Mouse (Mus musculus) kidney, embryonic 14.5 days (tissue): Measurements from ENCODE around the gene Prkrip1. TPM values are rescaled to one million over a fixed set of nuclear protein-coding genes. Genes with fewer than 3 reads are reported as not detected.
"Not testable (repeated sequence)": the region's sequence is repeated elsewhere in the genome, so short reads cannot be mapped to it uniquely, and the experiment has no call there.

ENCODE experiments used
- ATAC-seq: fragments of 200-750 bp; cut with Nextera tagmentation; 2 replicates; pipeline ENCODE4 v1.8.0; 2017; ENCODE audit warnings: moderate number of reproducible peaks, mild to moderate bottlenecking, moderate TSS enrichment, moderate library complexity; ENCODE audit not compliant: low FRiP score, low TSS enrichment
- H3K27ac ChIP-seq: fragments of 300-500 bp; sonication (generic); 2 replicates; pipeline ENCODE4 v1.5.1; 2014; ENCODE audit warnings: low read depth, mild to moderate bottlenecking, low read length, moderate library complexity, mixed read lengths
- H3K27me3 ChIP-seq: fragments of 300-500 bp; sonication (generic); 2 replicates; pipeline ENCODE4 v1.6.1; 2014; ENCODE audit warnings: mild to moderate bottlenecking, low read length; ENCODE audit not compliant: control insufficient read depth, insufficient read depth
- H3K36me3 ChIP-seq: fragments of 300-500 bp; sonication (generic); 2 replicates; pipeline ENCODE4 v1.6.1; 2014; ENCODE audit warnings: low read length, mixed read lengths; ENCODE audit not compliant: control insufficient read depth, insufficient read depth
- H3K4me1 ChIP-seq: fragments of 300-500 bp; sonication (generic); 2 replicates; pipeline ENCODE4 v1.6.1; 2014; ENCODE audit warnings: low read length, mixed read lengths; ENCODE audit not compliant: control insufficient read depth, insufficient read depth
- H3K4me2 ChIP-seq: fragments of 300-500 bp; sonication (generic); replicated peaks from 2 replicates; pipeline ENCODE4 v1.6.1; 2014; ENCODE audit warnings: low read depth, mild to moderate bottlenecking, low read length
- H3K4me3 ChIP-seq: fragments of 300-500 bp; sonication (generic); 2 replicates; pipeline ENCODE4 v1.5.1; 2014; ENCODE audit warnings: mild to moderate bottlenecking, low read length
- H3K9ac ChIP-seq: fragments of 300-500 bp; sonication (generic); 2 replicates; pipeline ENCODE4 v1.6.1; 2014; ENCODE audit warnings: low read depth, mild to moderate bottlenecking, low read length, moderate library complexity
- H3K9me3 ChIP-seq: fragments of 300-500 bp; sonication (generic); 2 replicates; pipeline ENCODE4 v1.6.1; 2016; ENCODE audit warnings: low read length; ENCODE audit not compliant: control insufficient read depth
- WGBS: fragments of 180-500 bp; shearing (Covaris S2); extraction: QIAGEN DNeasy Blood & Tissue Kit; methylation state at CpG from one replicate; pipeline ENCODE4 v1.1.7; 2014; 5-methylcytosine and 5-hydroxymethylcytosine counted together
- polyA plus RNA-seq: library from polyadenylated mRNA; unstranded; fragments of >200 nt; fragmentation: Nextera tagmentation; extraction: Ambion mirVana; gene quantifications from 2 replicates; pipeline ENCODE4 v1.2.1, GENCODE M21; 2014

The Prkrip1 gene
- polyA plus RNA-seq, 1 experiment from 2014 or later, result 57.5 TPM

DNA sequence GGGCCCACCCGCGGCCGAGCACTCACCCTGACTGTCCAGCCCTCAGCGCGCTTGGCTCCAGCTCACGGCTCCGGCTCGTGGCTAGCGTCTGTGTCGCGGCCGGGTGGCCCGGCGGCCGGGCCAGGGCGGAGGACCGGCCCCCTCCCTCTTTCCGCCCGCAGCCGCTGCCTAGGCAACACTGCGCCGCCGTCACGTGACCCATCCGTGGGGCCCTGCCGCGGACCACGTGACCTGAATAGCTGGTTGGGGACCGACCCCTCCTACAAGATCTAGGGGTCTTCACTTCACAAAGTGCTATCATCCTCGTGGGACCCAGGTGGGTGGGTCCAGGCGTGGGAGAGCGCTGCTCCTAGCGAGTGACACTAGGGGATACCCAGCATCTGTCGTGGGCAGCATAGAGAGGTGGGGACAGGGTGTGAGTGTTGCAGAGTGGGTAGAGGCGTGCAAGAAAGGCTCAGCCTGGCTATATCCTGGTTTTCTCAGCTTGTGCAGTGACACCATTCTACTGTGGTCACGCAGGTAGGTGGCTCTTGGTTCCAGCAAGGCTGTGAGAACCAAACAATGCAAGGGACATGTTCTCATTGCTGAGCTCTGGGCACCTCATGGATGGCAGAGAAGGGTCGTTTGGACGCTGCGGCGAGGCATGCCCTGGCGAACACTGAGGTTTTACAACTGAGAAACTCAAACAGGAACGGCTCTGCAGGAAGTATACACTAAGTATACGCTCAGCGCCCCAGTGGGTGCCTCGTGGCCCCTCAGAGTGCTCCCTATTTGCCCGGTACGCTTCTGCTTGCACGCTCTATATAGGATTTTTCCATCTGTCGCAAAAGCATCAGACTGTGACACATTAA is 28.0 kb downstream of the Prkrip1 start, which contains the start of gene Orai2:
Gene Orai2, minus strand, starts transcription at position 202 of the 851 bp plus-strand sequence.
- 3% methylated on average over 49 of the region's 49 CpGs for WGBS
- Histone ChIP-seq H3K4me3 (peak within 1 kb of the TSS; percentile 54), H3K4me1 (peaks cover 13% of the 10 kb centered on the region; the same call in 1 of the 2 replicates), H3K27ac (no peak within 1 kb of the TSS; the same call in 1 of the 2 replicates), H3K36me3 (no peaks in the 10 kb centered on the region), H3K27me3 (no peaks in the 10 kb centered on the region), H3K4me2 (peak within 1 kb of the TSS; percentile 84), H3K9ac (peak within 1 kb of the TSS; percentile 63), H3K9me3 (no peaks in the 10 kb centered on the region)
- ATAC-seq, result peak; percentile 92

DNA sequence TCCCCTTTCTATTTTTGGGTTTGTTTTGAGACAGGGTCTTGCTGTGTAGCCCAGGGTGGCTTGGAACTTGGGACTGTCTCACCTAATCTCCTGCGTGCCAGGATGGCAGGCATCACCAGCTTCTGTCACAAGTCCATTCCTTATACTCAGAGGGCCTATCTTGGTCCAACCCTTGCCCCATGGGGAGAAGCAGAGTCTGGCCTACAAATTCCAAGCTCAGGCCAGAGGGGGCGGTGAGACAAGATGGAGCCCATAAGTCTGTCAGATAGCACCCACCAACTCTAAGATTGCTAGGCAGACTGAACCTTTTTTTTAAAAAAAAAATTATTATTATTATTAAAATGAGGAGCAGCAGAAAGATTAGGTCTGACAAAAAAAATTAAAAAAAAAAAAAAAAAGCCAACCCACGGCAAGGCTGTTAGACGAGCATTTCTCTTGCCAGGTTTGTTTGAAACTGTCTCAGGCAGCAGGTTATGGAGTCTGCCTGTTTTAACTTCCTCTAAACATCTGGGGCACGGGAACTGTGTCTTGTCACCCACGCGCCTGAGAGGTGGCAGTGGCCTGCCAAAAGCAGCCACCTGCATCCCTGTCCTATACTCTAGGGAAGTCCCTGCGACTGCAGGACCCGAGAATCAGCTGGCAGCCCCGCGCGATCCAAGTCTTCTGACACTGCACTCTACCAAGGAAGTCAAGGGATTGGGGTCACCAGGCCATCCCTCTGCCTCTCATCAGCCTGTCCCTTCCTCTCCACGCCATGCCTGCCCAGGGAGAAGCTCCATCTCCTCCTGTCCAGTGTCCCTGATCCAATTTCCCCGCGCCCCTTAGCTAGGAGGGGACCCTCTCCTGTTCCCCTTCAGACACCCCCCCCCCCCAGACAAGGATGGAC is 28.9 kb downstream of the Prkrip1 start:
- Histone ChIP-seq H3K4me2 (peak overlapping the region; percentile 84), H3K36me3 (no peaks in the 10 kb centered on the region), H3K27me3 (no peaks in the 10 kb centered on the region), H3K9me3 (no peaks in the 10 kb centered on the region), H3K4me3 (peak overlapping the region; percentile 54), H3K4me1 (peaks cover 13% of the 10 kb centered on the region; the same call in 1 of the 2 replicates), H3K27ac (no peak overlapping the region; the same call in 1 of the 2 replicates), H3K9ac (peak overlapping the region; percentile 63)
- peak; percentile 58 for ATAC-seq
- WGBS, result 11% methylated on average over 15 of the region's 15 CpGs

DNA sequence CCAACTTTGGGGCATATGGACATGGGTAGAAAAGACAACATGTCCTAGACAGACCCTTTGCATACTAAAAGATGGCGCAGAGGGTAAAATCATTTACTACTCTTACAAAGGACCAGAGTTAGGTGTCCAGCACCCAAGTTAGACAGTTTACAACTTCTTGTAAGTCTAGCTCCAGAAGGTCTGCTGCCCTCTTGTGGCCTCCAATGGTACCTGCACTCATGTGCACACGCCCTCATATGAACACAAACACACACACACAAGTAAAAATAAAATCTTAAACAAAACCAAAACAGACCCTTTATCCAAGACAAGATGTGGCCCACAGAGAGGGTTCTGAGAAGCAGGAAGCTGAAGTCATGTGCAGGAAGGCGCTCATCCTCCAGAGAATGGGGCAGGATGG is 30.7 kb downstream of the Prkrip1 start:
- H3K36me3 ChIP-seq, result no peaks in the 10 kb centered on the region
- no peaks in the 10 kb centered on the region for H3K27me3 ChIP-seq
- H3K9me3 ChIP-seq, result no peaks in the 10 kb centered on the region
- no peak overlapping the region for H3K4me3 ChIP-seq
- no peak overlapping the region for H3K9ac ChIP-seq
- no peak for ATAC-seq
- no peak overlapping the region for H3K27ac ChIP-seq
- H3K4me1 ChIP-seq, result peaks cover 13% of the 10 kb centered on the region; the same call in 1 of the 2 replicates
- 88% methylated on average over 3 of the region's 3 CpGs for WGBS
- H3K4me2 ChIP-seq, result no peak overlapping the region

DNA sequence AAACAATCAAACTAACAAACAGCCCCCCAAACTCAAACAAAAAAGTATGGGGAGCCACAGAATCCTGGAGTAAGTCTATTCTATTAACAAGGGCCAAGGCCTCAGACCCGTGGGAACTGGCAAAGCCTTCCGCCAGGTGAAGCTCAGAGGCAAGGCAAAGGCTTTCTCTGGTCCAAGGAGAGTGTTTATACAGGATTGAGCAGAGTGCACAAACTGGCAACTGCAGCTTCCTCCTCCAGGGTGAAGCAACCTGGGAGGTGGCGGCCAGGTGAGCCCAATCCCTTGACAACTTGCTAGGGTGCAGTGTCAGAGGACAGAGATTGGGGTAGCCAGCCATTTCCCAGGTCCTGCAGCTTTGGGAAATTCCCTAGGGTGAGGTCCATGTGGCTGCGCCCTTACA is 31.5 kb downstream of the Prkrip1 start:
- H3K27me3 ChIP-seq, result no peaks in the 10 kb centered on the region
- 92% methylated on average over 4 of the region's 4 CpGs for WGBS
- H3K36me3 ChIP-seq, result no peaks in the 10 kb centered on the region
- no peak overlapping the region for H3K27ac ChIP-seq
- peaks cover 13% of the 10 kb centered on the region; the same call in 1 of the 2 replicates for H3K4me1 ChIP-seq
- no peaks in the 10 kb centered on the region for H3K9me3 ChIP-seq
- no peak overlapping the region for H3K4me3 ChIP-seq
- no peak for ATAC-seq
- no peak overlapping the region for H3K4me2 ChIP-seq
- no peak overlapping the region for H3K9ac ChIP-seq

DNA sequence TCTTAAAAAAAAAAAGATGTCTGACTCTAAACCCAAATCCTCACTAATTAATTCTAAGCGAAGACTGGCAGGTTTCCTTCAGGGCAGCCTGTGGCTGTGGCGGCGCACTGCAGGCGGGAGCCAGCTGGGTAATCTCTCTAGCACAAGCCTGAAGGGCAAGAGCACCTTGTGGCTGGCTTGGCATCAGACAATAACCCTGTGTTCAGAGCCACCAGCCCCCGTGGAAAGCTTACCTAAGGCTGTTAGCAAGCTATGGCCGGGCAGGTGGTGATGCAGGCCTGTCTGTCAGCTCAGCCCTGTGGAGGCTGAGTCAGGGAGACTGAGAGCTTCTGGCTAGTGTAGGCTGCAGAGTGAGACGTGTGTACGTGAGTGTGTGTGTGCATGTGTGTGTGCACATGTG is 33.5 kb downstream of the Prkrip1 start:
- H3K4me3 ChIP-seq, result no peak overlapping the region
- 83% methylated on average over 8 of the region's 8 CpGs for WGBS
- ATAC-seq, result no peak
- H3K27me3 ChIP-seq, result no peaks in the 10 kb centered on the region
- H3K36me3 ChIP-seq, result no peaks in the 10 kb centered on the region
- no peak overlapping the region for H3K9ac ChIP-seq
- 0 out of 2 replicates have a peak, but pooled peaks cover 4% of the 10 kb centered on the region for H3K4me1 ChIP-seq
- no peak overlapping the region for H3K27ac ChIP-seq
- no peak overlapping the region for H3K4me2 ChIP-seq
- no peaks in the 10 kb centered on the region for H3K9me3 ChIP-seq

DNA sequence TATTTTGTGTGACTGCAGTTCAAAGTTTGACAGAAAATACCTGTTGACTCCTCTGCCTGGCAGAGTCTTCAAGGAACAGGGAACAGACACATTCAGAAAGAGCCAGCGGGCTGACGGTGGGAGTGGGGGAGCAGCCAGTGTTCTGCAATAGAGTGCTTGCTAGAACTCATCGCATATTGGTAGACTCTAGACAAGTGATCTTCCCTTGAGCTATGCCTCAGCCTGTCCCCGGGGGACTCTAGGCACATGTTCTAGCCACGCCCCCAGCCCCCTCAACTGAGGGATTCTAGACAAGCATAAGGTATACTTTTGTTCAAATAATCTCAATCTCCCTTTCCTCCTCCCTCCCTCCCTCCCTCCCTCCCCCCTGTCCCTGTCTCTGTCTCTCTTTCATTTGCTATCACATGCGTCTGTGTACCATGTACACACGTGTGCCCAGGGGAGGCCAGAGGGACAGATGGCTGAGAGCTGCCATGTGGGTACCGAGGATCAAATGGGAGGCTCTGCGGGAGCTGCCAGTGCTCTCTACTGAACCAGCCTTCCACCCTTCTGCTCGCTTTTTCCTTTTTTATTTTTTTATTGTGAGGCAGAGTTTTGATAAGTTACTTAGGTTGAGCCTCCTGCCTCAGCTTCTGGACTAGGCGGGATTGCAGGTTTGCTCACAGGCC is 34.8 kb downstream of the Prkrip1 start:
- Histone ChIP-seq H3K4me3 (no peak overlapping the region), H3K9ac (no peak overlapping the region), H3K36me3 (no peaks in the 10 kb centered on the region), H3K4me1 (no peaks in the 10 kb centered on the region), H3K27me3 (no peaks in the 10 kb centered on the region), H3K4me2 (no peak overlapping the region), H3K9me3 (no peaks in the 10 kb centered on the region), H3K27ac (no peak overlapping the region)
- no peak for ATAC-seq
- 86% methylated on average over 11 of the region's 11 CpGs for WGBS

DNA sequence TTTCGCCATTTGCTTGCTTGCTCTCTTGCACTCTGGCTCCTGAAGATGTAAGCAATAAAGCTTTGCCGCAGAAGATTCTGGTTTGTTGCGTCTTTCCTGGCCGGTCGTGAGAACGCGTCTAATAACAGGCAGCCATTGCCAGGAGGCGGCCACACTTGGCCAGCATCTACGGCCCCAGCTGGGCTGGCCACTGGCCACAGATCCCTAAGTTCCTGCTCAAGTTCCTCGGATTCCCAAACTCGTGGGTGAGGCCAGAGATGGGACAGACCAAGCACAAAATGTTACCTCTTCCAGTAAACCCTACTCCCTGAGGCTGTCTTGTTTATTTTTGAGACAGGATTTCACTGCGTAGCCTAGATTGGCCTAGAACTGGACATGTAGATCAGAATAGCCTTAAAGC is 38.7 kb downstream of the Prkrip1 start:
- H3K9me3 ChIP-seq, H3K27me3 ChIP-seq, H3K9ac ChIP-seq, H3K4me2 ChIP-seq, H3K27ac ChIP-seq, H3K4me1 ChIP-seq, ATAC-seq, H3K4me3 ChIP-seq, H3K36me3 ChIP-seq: not testable (repeated sequence)
- 88% methylated on average over 10 of the region's 12 CpGs for WGBS

DNA sequence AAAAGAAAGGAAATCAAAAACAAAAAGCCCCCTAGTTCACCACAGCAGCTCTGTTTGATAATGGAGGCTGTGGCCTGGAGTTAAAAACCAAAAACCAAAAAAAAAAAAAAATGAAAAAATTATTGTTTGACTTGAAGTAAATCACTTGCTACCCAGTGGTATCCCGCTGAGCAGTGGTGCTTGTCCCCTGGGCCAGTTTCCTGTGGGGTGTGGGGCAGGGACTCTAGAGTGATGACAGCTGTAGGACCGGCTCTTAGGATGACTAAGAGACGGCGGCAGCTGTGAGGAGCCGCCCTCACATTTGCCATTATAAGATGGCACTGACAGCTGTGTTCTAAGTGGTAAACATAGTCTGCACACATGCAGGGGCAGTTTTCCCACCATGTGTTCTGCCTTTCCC is 43.4 kb downstream of the Prkrip1 start:
- Histone ChIP-seq H3K4me2 (no peak overlapping the region), H3K27ac (no peak overlapping the region), H3K27me3 (no peaks in the 10 kb centered on the region), H3K9ac (no peak overlapping the region), H3K4me1 (no peaks in the 10 kb centered on the region), H3K4me3 (no peak overlapping the region), H3K9me3 (no peaks in the 10 kb centered on the region), H3K36me3 (no peaks in the 10 kb centered on the region)
- WGBS, result 79% methylated on average over 5 of the region's 5 CpGs
- ATAC-seq, result no peak
